Mouse (Mus musculus) megakaryocyte, embryonic 14.5 days (primary cell): ENCODE results near the gene Prox1. TPM values are rescaled to one million over a fixed set of nuclear protein-coding genes. Genes with fewer than 3 reads are reported as not detected.

Experiments used
- H3K27me3 ChIP-seq: replicated peaks from 2 replicates; pipeline ENCODE3; 2012; ENCODE audit warnings: inconsistent platforms
- H3K36me3 ChIP-seq: replicated peaks from 2 replicates; pipeline ENCODE3; 2012; ENCODE audit warnings: low read length, inconsistent platforms, mixed read lengths
- H3K4me1 ChIP-seq: 2 replicates; pipeline ENCODE4 v1.6.1; 2012; ENCODE audit warnings: inconsistent platforms
- H3K4me3 ChIP-seq: replicated peaks from 2 replicates; pipeline ENCODE3; 2012; ENCODE audit warnings: moderate library complexity, mild to moderate bottlenecking, inconsistent platforms
- H3K9me3 ChIP-seq: 2 replicates; pipeline ENCODE4 v1.6.1; 2012; ENCODE audit warnings: inconsistent platforms
- FLI1 ChIP-seq: IDR thresholded peaks from 2 replicates; pipeline ENCODE4 v1.6.1; 2012; ENCODE audit warnings: low read length, inconsistent platforms, mixed read lengths
- GATA1 ChIP-seq: IDR thresholded peaks from 3 replicates; pipeline ENCODE4 v1.6.1; 2012; ENCODE audit warnings: mixed read lengths, low read length, inconsistent platforms, borderline replicate concordance
- polyA plus RNA-seq: library from polyadenylated mRNA; stranded (reverse); fragments of >175 nt; gene quantifications from 2 replicates; pipeline ENCODE4 v1.2.3, GENCODE M21; 2012; ENCODE audit warnings: low replicate concordance; ENCODE audit not compliant: insufficient read depth

The Prox1 gene
- polyA plus RNA-seq, 1 experiment = 0.06 TPM

- H3K27me3 ChIP-seq = no peaks in the 10 kb centered on the region
- no peaks in the 10 kb centered on the region for H3K4me1 ChIP-seq
- TF ChIP-seq FLI1 = no peak
- H3K9me3 ChIP-seq = peaks cover 24% of the 10 kb centered on the region
- no peak overlapping the region for H3K4me3 ChIP-seq
- H3K36me3 ChIP-seq = no peaks in the 10 kb centered on the region
Measured at GRCm38 (mm10) chr1:190106674-190107420, 63.7 kb downstream of the Prox1 start.

- no peaks in the 10 kb centered on the region for H3K36me3 ChIP-seq
- TF ChIP-seq FLI1 = no peak
- no peak for TF ChIP-seq GATA1
- H3K4me1 ChIP-seq = no peaks in the 10 kb centered on the region
- H3K27me3 ChIP-seq = no peaks in the 10 kb centered on the region
- H3K9me3 ChIP-seq = peaks cover 24% of the 10 kb centered on the region
- no peak overlapping the region for H3K4me3 ChIP-seq
Measured at GRCm38 (mm10) chr1:190106060-190106459, 64.5 kb downstream of the Prox1 start.

- peaks cover 20% of the 10 kb centered on the region for H3K9me3 ChIP-seq
- H3K36me3 ChIP-seq = no peaks in the 10 kb centered on the region
- no peak overlapping the region for H3K4me3 ChIP-seq
- no peaks in the 10 kb centered on the region for H3K4me1 ChIP-seq
- no peaks in the 10 kb centered on the region for H3K27me3 ChIP-seq
- TF ChIP-seq FLI1 (no peak), GATA1 (no peak)
Measured at GRCm38 (mm10) chr1:190093326-190093725, 77.2 kb downstream of the Prox1 start.

DNA sequence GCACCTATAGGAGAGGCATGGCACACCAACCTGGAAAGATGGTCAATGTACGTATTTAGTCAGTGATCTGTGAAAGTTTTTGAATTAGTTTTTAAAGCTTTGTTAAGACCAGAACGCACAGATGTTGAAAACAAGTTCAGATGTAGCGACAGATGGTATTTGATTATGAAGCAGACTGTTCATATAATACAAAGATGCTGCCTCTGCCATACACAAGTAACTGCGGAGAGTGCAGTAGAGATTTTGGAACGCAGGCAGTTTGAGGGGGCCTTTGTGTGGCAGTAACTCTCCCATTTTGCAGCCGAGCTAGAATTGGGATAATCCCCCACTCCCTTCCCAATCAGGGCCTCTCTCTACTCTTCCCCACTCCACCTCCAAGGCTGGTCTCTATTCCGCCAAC lies 78.4 kb downstream of the Prox1 start:
- Histone ChIP-seq H3K36me3 (no peaks in the 10 kb centered on the region), H3K4me3 (no peak overlapping the region), H3K9me3 (peaks cover 20% of the 10 kb centered on the region), H3K4me1 (no peaks in the 10 kb centered on the region), H3K27me3 (no peaks in the 10 kb centered on the region)
- TF ChIP-seq FLI1 (no peak), GATA1 (no peak)

DNA sequence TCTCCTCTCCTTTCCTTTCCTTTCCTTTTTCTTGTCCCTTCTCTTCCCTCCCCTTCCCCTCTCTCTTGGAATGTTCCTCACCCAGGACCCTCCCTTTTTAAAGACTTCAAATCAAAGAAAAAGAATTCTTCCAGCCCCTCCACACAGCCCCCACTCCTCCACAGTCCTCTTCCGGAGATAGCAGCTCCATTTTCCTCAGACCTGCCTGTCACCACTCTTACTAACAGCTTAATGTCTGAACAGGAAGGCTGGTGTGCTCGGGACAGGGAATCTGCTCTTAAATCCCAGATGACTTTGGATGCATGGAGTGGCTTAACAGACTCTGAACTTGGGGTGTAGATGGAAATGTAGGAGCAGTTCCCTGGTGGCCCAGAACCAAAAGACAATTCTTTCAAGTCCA lies 81.6 kb downstream of the Prox1 start:
- no peaks in the 10 kb centered on the region for H3K27me3 ChIP-seq
- no peak for TF ChIP-seq FLI1
- TF ChIP-seq GATA1 = no peak
- no peak overlapping the region for H3K4me3 ChIP-seq
- H3K9me3 ChIP-seq = peaks cover 14% of the 10 kb centered on the region; the same call in 1 of the 2 replicates
- no peaks in the 10 kb centered on the region for H3K36me3 ChIP-seq
- H3K4me1 ChIP-seq = no peaks in the 10 kb centered on the region

GRCm38 (mm10) chr1:190085703-190086102 lies 84.8 kb downstream of the Prox1 start:
- Histone ChIP-seq H3K9me3 (peaks cover 7% of the 10 kb centered on the region; the same call in 1 of the 2 replicates), H3K27me3 (no peaks in the 10 kb centered on the region), H3K4me1 (no peaks in the 10 kb centered on the region), H3K4me3 (no peak overlapping the region), H3K36me3 (no peaks in the 10 kb centered on the region)
- no peak for TF ChIP-seq GATA1
- TF ChIP-seq FLI1 = no peak

DNA sequence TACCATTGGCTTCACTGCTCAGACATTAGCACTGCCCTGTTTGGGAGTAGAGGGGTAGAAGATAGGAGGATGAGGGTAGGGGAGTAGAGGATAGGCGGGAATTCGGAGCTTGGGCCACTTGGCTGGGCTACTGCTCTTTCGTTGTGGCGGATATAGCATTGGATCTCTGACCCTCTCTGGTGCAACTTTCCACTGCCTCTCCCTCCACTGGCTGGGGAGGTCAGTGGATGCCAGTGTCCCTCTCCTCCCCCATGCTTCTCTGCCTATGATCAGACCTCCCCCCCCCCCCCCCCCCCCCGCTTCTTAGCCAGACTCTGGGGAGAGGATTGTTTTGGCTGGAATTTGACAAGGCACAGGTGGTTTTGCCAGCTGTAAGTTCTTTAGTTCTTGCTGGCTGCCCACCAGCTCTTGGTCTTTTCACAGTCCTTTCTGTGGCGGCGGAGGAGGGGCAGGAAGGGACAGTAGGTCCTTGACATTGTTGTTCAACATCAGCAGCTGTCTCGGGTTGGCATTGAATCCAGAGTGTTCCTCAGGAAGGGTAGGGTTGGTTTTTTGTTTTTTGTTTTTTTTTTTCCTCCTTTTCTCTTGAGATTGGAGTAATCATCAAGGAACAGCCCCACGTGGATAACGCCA lies 90.8 kb downstream of the Prox1 start:
- Histone ChIP-seq H3K4me1 (no peaks in the 10 kb centered on the region), H3K27me3 (no peaks in the 10 kb centered on the region), H3K9me3 (peaks cover 4% of the 10 kb centered on the region; the same call in 1 of the 2 replicates), H3K4me3 (no peak overlapping the region), H3K36me3 (no peaks in the 10 kb centered on the region)
- no peak for TF ChIP-seq GATA1
- TF ChIP-seq FLI1 = no peak

- no peaks in the 10 kb centered on the region for H3K27me3 ChIP-seq
- no peak for TF ChIP-seq GATA1
- TF ChIP-seq FLI1 = no peak
- H3K4me3 ChIP-seq = no peak overlapping the region
- H3K4me1 ChIP-seq = peaks cover 17% of the 10 kb centered on the region
- H3K9me3 ChIP-seq = no peaks in the 10 kb centered on the region
- H3K36me3 ChIP-seq = no peaks in the 10 kb centered on the region
Measured at GRCm38 (mm10) chr1:190076601-190077000, 93.9 kb downstream of the Prox1 start.

Other genes with a start within 250 kb of the Prox1 start
- gene Smyd2, start 248.4 kb downstream of the Prox1 start, polyA plus RNA-seq = 8.2 and 15.2 TPM in 2 replicates